Mouse (Mus musculus) forebrain, embryonic 13.5 days (tissue): ENCODE measurements around the gene Tnf. TPM values are rescaled to one million over a fixed set of nuclear protein-coding genes. Genes with fewer than 3 reads are reported as not detected.
A peak's percentile ranks its signal among the peaks of the same experiment; 100 is the strongest.

ENCODE experiments used
- ATAC-seq: fragments of 200-750 bp; cut with Nextera tagmentation; 2 replicates; pipeline ENCODE4 v1.8.0; 2017
- H3K27ac ChIP-seq: fragments of 300-500 bp; sonication (generic); 2 replicates; pipeline ENCODE4 v1.5.1; 2015; ENCODE audit warnings: inconsistent platforms, mild to moderate bottlenecking, moderate library complexity
- H3K27me3 ChIP-seq: fragments of 300-500 bp; sonication (generic); 2 replicates; pipeline ENCODE4 v1.6.1; 2015; ENCODE audit warnings: mild to moderate bottlenecking, inconsistent platforms
- H3K36me3 ChIP-seq: fragments of 300-500 bp; sonication (generic); 2 replicates; pipeline ENCODE4 v1.6.1; 2015; ENCODE audit warnings: mild to moderate bottlenecking, inconsistent platforms; ENCODE audit not compliant: poor library complexity, severe bottlenecking
- H3K4me1 ChIP-seq: fragments of 300-500 bp; sonication (generic); 2 replicates; pipeline ENCODE4 v1.6.1; 2015; ENCODE audit warnings: inconsistent platforms
- H3K4me2 ChIP-seq: fragments of 300-500 bp; sonication (generic); 2 replicates; pipeline ENCODE4 v1.6.1; 2015; ENCODE audit warnings: inconsistent platforms, mild to moderate bottlenecking, moderate library complexity
- H3K4me3 ChIP-seq: fragments of 300-500 bp; sonication (generic); 2 replicates; pipeline ENCODE4 v1.5.1; 2015; ENCODE audit warnings: mild to moderate bottlenecking, inconsistent platforms
- H3K9ac ChIP-seq: fragments of 300-500 bp; sonication (generic); 2 replicates; pipeline ENCODE4 v1.6.1; 2015; ENCODE audit warnings: mild to moderate bottlenecking, inconsistent platforms
- H3K9me3 ChIP-seq: fragments of 300-500 bp; sonication (generic); replicated peaks from 2 replicates; pipeline ENCODE4 v1.6.1; 2016; ENCODE audit warnings: inconsistent platforms
- WGBS: fragments of 180-500 bp; shearing (Covaris S2); methylation state at CpG from one replicate; pipeline ENCODE4 v1.1.7; 2015; 5-methylcytosine and 5-hydroxymethylcytosine counted together
- microRNA-seq: library from miRNA; unstranded; fragments of <30 nt; microRNA quantifications from one replicate; pipeline ENCODE4, GENCODE M21; 2016
- polyA plus RNA-seq: library from polyadenylated mRNA; unstranded; fragments of >200 nt; fragmentation: Nextera tagmentation; extraction: Ambion mirVana; gene quantifications from 2 replicates; pipeline ENCODE4 v1.2.1, GENCODE M21; 2015

Tnf gene
- polyA plus RNA-seq, 1 experiment from 2014 or later, result not detected

DNA sequence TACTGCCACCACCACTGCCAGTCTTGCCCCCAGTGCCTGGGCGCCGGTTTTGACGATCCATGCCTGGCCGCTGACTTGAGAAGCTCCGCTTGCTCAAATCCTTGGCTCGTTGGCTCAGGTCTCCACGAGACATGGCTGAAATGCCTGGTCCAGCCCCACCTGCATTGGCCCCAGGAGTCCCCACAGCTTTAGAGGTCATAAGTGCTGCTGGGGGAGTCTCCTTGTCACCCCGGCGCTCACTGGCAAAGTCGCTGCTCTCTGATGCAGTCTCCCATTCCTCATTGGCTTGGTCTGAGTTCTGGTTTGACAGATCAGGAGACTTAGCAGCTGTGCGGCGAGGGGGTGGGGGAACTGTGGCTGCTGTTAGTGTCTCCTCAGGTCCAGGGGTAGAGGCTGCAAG, 46.4 kb downstream of the Tnf start:
- 90% methylated on average over 12 of the region's 12 CpGs for WGBS
- H3K4me3 ChIP-seq, result no peak overlapping the region

GRCm38 (mm10) chr17:35154616-35155015, 47.2 kb downstream of the Tnf start:
- H3K4me2 ChIP-seq, result no peak overlapping the region
- H3K27me3 ChIP-seq, result no peaks in the 10 kb centered on the region
- H3K4me1 ChIP-seq, result no peaks in the 10 kb centered on the region
- ATAC-seq, result no peak
- H3K27ac ChIP-seq, result no peak overlapping the region
- no peaks in the 10 kb centered on the region for H3K9me3 ChIP-seq
- 77% methylated on average over 7 of the region's 7 CpGs for WGBS
- peaks cover 98% of the 10 kb centered on the region for H3K36me3 ChIP-seq
- no peak overlapping the region for H3K4me3 ChIP-seq
- no peak overlapping the region for H3K9ac ChIP-seq

More for the DNA sequence above, 46.4 kb downstream of the Tnf start:
- Histone ChIP-seq H3K27me3 (no peaks in the 10 kb centered on the region), H3K36me3 (peaks cover 98% of the 10 kb centered on the region), H3K9ac (no peak overlapping the region), H3K9me3 (no peaks in the 10 kb centered on the region), H3K4me2 (no peak overlapping the region), H3K4me1 (no peaks in the 10 kb centered on the region), H3K27ac (no peak overlapping the region)
- ATAC-seq, result no peak

- 89% methylated on average over 4 of the region's 4 CpGs for WGBS
- H3K4me1 ChIP-seq, result no peaks in the 10 kb centered on the region
- no peak for ATAC-seq
- H3K9me3 ChIP-seq, result no peaks in the 10 kb centered on the region
- H3K27ac ChIP-seq, result no peak overlapping the region
- H3K27me3 ChIP-seq, result no peaks in the 10 kb centered on the region
- no peak overlapping the region for H3K4me3 ChIP-seq
- peaks cover 98% of the 10 kb centered on the region for H3K36me3 ChIP-seq
- no peak overlapping the region for H3K4me2 ChIP-seq
- H3K9ac ChIP-seq, result no peak overlapping the region
Measured at GRCm38 (mm10) chr17:35153931-35154330, 47.9 kb downstream of the Tnf start.

DNA sequence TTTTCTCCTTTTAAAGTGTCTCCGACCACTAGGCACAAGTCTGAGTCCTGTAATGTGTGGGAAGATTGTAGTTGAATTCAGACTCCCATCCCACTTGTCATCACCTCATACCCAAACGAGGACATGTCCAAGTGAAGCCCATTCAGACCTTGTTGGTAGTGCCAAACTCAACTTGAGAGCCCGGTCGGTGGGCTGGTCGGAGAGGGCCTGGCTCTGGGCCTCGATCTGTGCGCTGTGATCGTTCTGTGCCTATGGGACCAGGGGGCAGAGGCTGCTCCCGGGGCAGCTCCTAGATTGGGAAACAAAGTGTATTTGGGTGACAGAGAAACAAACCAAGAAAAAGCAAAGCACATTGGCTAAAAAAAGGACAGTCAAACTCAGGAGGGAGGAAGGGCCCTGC, 48.7 kb downstream of the Tnf start:
- H3K36me3 ChIP-seq, result peaks cover 98% of the 10 kb centered on the region
- H3K9ac ChIP-seq, result no peak overlapping the region
- no peak overlapping the region for H3K4me2 ChIP-seq
- H3K27me3 ChIP-seq, result no peaks in the 10 kb centered on the region
- H3K4me3 ChIP-seq, result no peak overlapping the region
- H3K4me1 ChIP-seq, result no peaks in the 10 kb centered on the region
- H3K9me3 ChIP-seq, result no peaks in the 10 kb centered on the region
- WGBS, result 89% methylated on average over 9 of the region's 9 CpGs
- no peak overlapping the region for H3K27ac ChIP-seq
- ATAC-seq, result no peak

- no peaks in the 10 kb centered on the region for H3K4me1 ChIP-seq
- WGBS, result 95% methylated on average over 4 of the region's 4 CpGs
- H3K9me3 ChIP-seq, result no peaks in the 10 kb centered on the region
- H3K4me2 ChIP-seq, result no peak overlapping the region
- no peak overlapping the region for H3K9ac ChIP-seq
- no peak overlapping the region for H3K4me3 ChIP-seq
- H3K27me3 ChIP-seq, result no peaks in the 10 kb centered on the region
- H3K27ac ChIP-seq, result no peak overlapping the region
- H3K36me3 ChIP-seq, result peaks cover 98% of the 10 kb centered on the region
- no peak for ATAC-seq
Measured at GRCm38 (mm10) chr17:35152121-35152520, 49.7 kb downstream of the Tnf start.

Small RNAs within 50 kb of the gene (microRNA-seq; reads per million reads assigned to microRNA genes)
- gene Mir6973a (not detected), gene Mir6974 (not detected), gene Mir6975 (4.8 reads per million, percentile 14 among the genes with 10 or more reads in this experiment), gene Mir8094 (not detected)

Other genes starting within 250 kb of the Tnf start
- 0.10 and 0.12 TPM in 2 replicates for gene Hspa1b, start 242.8 kb downstream of the Tnf start, polyA plus RNA-seq
- gene Gm20481, start 232.1 kb downstream of the Tnf start, polyA plus RNA-seq, result not detected in 2 replicates
- 1.5 and 1.6 TPM in 2 replicates for gene Hspa1a, start 229.9 kb downstream of the Tnf start, polyA plus RNA-seq
- 1.00 and 1.3 TPM in 2 replicates for gene Hspa1l, start 229.3 kb downstream of the Tnf start, polyA plus RNA-seq
- gene Lsm2, start 220.1 kb downstream of the Tnf start, polyA plus RNA-seq, result 203 and 213 TPM in 2 replicates
- 88.4 and 104 TPM in 2 replicates for gene Vars, start 201.0 kb downstream of the Tnf start, polyA plus RNA-seq
- gene Vwa7, start 185.4 kb downstream of the Tnf start, polyA plus RNA-seq, result 0.18 and 0.20 TPM in 2 replicates
- 7.2 and 7.8 TPM in 2 replicates for gene Sapcd1, start 174.0 kb downstream of the Tnf start, polyA plus RNA-seq
- gene Msh5, start 155.3 kb downstream of the Tnf start, polyA plus RNA-seq, result 4.5 and 5.9 TPM in 2 replicates
- gene Clic1, start 152.0 kb downstream of the Tnf start, polyA plus RNA-seq, result 141 and 147 TPM in 2 replicates
- 543 and 566 TPM in 2 replicates for gene Ddah2, start 143.0 kb downstream of the Tnf start, polyA plus RNA-seq
- gene Ly6g6c, start 136.6 kb downstream of the Tnf start, polyA plus RNA-seq, result not detected in 2 replicates
- gene Mpig6b, start 135.8 kb downstream of the Tnf start, polyA plus RNA-seq, result 0.29 and 0.56 TPM in 2 replicates
- 1.7 and 2.3 TPM in 2 replicates for gene Ly6g6e, start 125.1 kb downstream of the Tnf start, polyA plus RNA-seq
- gene Ly6g6d, start 123.9 kb downstream of the Tnf start, polyA plus RNA-seq, result 0.58 and 0.81 TPM in 2 replicates
- gene Ly6g6f, start 116.4 kb downstream of the Tnf start, polyA plus RNA-seq, result 0.25 TPM in 1 of 2 replicates, not detected in the other
- gene Abhd16a, start 112.7 kb downstream of the Tnf start, polyA plus RNA-seq, result 74.9 and 77.6 TPM in 2 replicates
- gene Ly6g5c, start 93.7 kb downstream of the Tnf start, polyA plus RNA-seq, result not detected in 2 replicates
- gene Ly6g5b, start 86.6 kb downstream of the Tnf start, polyA plus RNA-seq, result 1.2 and 1.3 TPM in 2 replicates
- gene Gpank1, start 80.6 kb downstream of the Tnf start, polyA plus RNA-seq, result 32.4 and 33.3 TPM in 2 replicates
- 339 and 356 TPM in 2 replicates for gene Csnk2b, start 80.0 kb downstream of the Tnf start, polyA plus RNA-seq
- 8.3 and 8.6 TPM in 2 replicates for gene D17H6S53E, start 75.6 kb downstream of the Tnf start, polyA plus RNA-seq
- gene Apom, start 70.0 kb downstream of the Tnf start, polyA plus RNA-seq, result 0.93 and 0.99 TPM in 2 replicates
- 82.5 and 82.6 TPM in 2 replicates for gene Bag6, start 66.8 kb downstream of the Tnf start, polyA plus RNA-seq
- 213 TPM in 2 replicates for gene Prrc2a, start 37.1 kb downstream of the Tnf start, polyA plus RNA-seq
- 5.6 and 6.0 TPM in 2 replicates for gene Aif1, start 25.9 kb downstream of the Tnf start, polyA plus RNA-seq
- gene Lst1, start 13.6 kb downstream of the Tnf start, polyA plus RNA-seq, result 3.5 and 4.2 TPM in 2 replicates
- gene Ltb, start 7.6 kb downstream of the Tnf start, polyA plus RNA-seq, result 0.20 TPM in 1 of 2 replicates, not detected in the other
- 0.16 TPM in 1 of 2 replicates, not detected in the other for gene Lta, start 3.3 kb upstream of the Tnf start, polyA plus RNA-seq
- gene Gm16181, start 18.8 kb upstream of the Tnf start, polyA plus RNA-seq, result 0.37 and 0.59 TPM in 2 replicates
- gene Atp6v1g2, start 31.7 kb upstream of the Tnf start, polyA plus RNA-seq, result 20.8 and 24.3 TPM in 2 replicates
- 10.5 and 11.2 TPM in 2 replicates for gene Nfkbil1, start 33.8 kb upstream of the Tnf start, polyA plus RNA-seq
- 592 and 632 TPM in 2 replicates for gene Ddx39b, start 39.7 kb upstream of the Tnf start, polyA plus RNA-seq
- gene H2-D1, start 60.7 kb upstream of the Tnf start, polyA plus RNA-seq, result 37.7 and 45.8 TPM in 2 replicates
- gene H2-Q1, start 118.4 kb upstream of the Tnf start, polyA plus RNA-seq, result not detected in 2 replicates
- 0.14 and 0.15 TPM in 2 replicates for gene H2-Q2, start 140.2 kb upstream of the Tnf start, polyA plus RNA-seq
- gene H2-Q4, start 177.6 kb upstream of the Tnf start, polyA plus RNA-seq, result 0.89 and 1.2 TPM in 2 replicates
- gene H2-Q6, start 222.8 kb upstream of the Tnf start, polyA plus RNA-seq, result 0.22 and 0.43 TPM in 2 replicates
- 2.1 and 2.5 TPM in 2 replicates for gene H2-Q7, start 237.1 kb upstream of the Tnf start, polyA plus RNA-seq